ENCODE assay signal across 15 mouse cellular contexts in the genomic region with DNA sequence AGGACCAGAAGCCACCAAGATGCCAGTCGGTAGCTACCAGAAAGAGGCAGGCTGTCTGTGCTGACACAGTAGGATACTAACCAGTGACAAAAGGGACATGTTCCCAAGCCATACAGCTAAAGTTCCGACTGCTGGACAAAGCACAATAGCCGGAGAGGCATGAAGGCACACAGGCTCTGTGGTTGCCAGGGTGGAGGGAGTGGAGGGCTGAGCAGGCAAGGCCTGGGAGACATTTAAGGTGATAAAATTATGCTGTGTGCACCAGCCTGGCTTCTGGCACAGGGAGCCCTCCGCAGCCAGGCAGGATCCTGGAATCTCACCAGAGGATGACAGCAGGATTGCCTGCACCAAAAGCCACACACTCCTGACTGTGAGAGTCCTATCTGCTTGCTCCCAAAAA.
DNase-seq lines count a peak whose midpoint lies in the region; ATAC-seq and TF ChIP-seq lines count a peak whose summit lies in the region.
"Had no signal": no experiment of that assay in that cellular context is flagged by ENCODE, and none has a peak within 500 bp of the region (broad histone marks: within the 10 kb centered on the region; RNA-seq: fewer than 3 reads in every experiment).

No protein-coding gene starts in this region.

- no peak for TF ChIP-seq CTCF in cerebellum, adult 2 months (IDR thresholded peaks at IDR 0.05; ENCODE audit: borderline replicate concordance, insufficient read depth, low read depth, low read length)

- H3K27ac ChIP-seq in cerebellum, adult 2 months (ENCODE audit: insufficient read depth, low read length), result no peak overlapping the region
- H3K27ac ChIP-seq in midbrain, embryonic 16.5 days (ENCODE audit: low read length), result no peak overlapping the region
- no peak overlapping the region for H3K27ac ChIP-seq in midbrain, embryonic 13.5 days
- peak overlapping the region; percentile 27; the same call in 1 of the 2 replicates for H3K27ac ChIP-seq in hindbrain, embryonic 14.5 days
- no peak overlapping the region for H3K27ac ChIP-seq in neural tube, embryonic 12.5 days
- no peak overlapping the region for H3K27ac ChIP-seq in embryonic facial prominence, embryonic 10.5 days (replicated peaks)
- H3K27ac ChIP-seq in intestine, embryonic 15.5 days, result no peak overlapping the region
- H3K27ac ChIP-seq: gastrocnemius, adult 2 months; heart, embryonic 15.5 days; left cerebral cortex, adult 2 months; liver, embryonic 12.5 days had no signal

- WGBS in cerebellum, adult 2 months, result 8% methylated on average over 4 of the region's 4 CpGs
- 16% methylated on average over 4 of the region's 4 CpGs for WGBS in midbrain, embryonic 16.5 days
- 26% methylated on average over 4 of the region's 4 CpGs for WGBS in midbrain, embryonic 13.5 days
- WGBS in hindbrain, embryonic 14.5 days, result 16% methylated on average over 4 of the region's 4 CpGs
- 27% methylated on average over 4 of the region's 4 CpGs for WGBS in neural tube, embryonic 12.5 days
- 56% methylated on average over 4 of the region's 4 CpGs for WGBS in embryonic facial prominence, embryonic 10.5 days
- WGBS in intestine, embryonic 15.5 days, result 65% methylated on average over 4 of the region's 4 CpGs

- no peaks in the 10 kb centered on the region for H3K9me3 ChIP-seq in midbrain, embryonic 16.5 days (replicated peaks; ENCODE audit: control insufficient read depth, low read length, poor library complexity, severe bottlenecking)
- no peaks in the 10 kb centered on the region for H3K9me3 ChIP-seq in midbrain, embryonic 13.5 days
- H3K9me3 ChIP-seq in hindbrain, embryonic 14.5 days (ENCODE audit: control insufficient read depth, low read length), result no peaks in the 10 kb centered on the region
- no peaks in the 10 kb centered on the region for H3K9me3 ChIP-seq in neural tube, embryonic 12.5 days
- no peaks in the 10 kb centered on the region for H3K9me3 ChIP-seq in embryonic facial prominence, embryonic 10.5 days
- H3K9me3 ChIP-seq in intestine, embryonic 15.5 days, result no peaks in the 10 kb centered on the region
- H3K9me3 ChIP-seq: heart, embryonic 15.5 days; liver, embryonic 12.5 days had no signal

- peak; percentile 19 to 22 for DNase-seq in cerebellum, adult 2 months
- DNase-seq in cerebellum, adult 11-12 months, result no peak
- peak; percentile 30 for DNase-seq in hindbrain, embryonic 14.5 days (ENCODE audit: low spot score)
- DNase-seq in embryonic facial prominence, embryonic 10.5 days (ENCODE audit: low spot score), result no peak
- DNase-seq: gastrocnemius, adult 2 months; kidney, adult 11 months; lung, postnatal 4 days; spleen, adult 18-20 months had no signal

- no peak for TF ChIP-seq POLR2A in cerebellum, adult 2 months (IDR thresholded peaks at IDR 0.05; ENCODE audit: borderline replicate concordance, insufficient read depth, low read length)

- no peak overlapping the region for H3K4me3 ChIP-seq in cerebellum, adult 2 months (replicated peaks; ENCODE audit: insufficient read depth, low read depth, low read length)
- no peak overlapping the region for H3K4me3 ChIP-seq in midbrain, embryonic 16.5 days (ENCODE audit: low read depth, low read length)
- no peak overlapping the region for H3K4me3 ChIP-seq in midbrain, embryonic 13.5 days (replicated peaks)
- H3K4me3 ChIP-seq in hindbrain, embryonic 14.5 days (replicated peaks; ENCODE audit: low read length), result no peak overlapping the region
- H3K4me3 ChIP-seq in neural tube, embryonic 12.5 days, result no peak overlapping the region
- no peak overlapping the region for H3K4me3 ChIP-seq in embryonic facial prominence, embryonic 10.5 days
- no peak overlapping the region for H3K4me3 ChIP-seq in intestine, embryonic 15.5 days (replicated peaks)
- H3K4me3 ChIP-seq: gastrocnemius, adult 2 months; heart, embryonic 15.5 days; left cerebral cortex, adult 2 months; liver, embryonic 12.5 days had no signal

- no peak overlapping the region for H3K4me2 ChIP-seq in midbrain, embryonic 16.5 days (ENCODE audit: low read length)
- H3K4me2 ChIP-seq in midbrain, embryonic 13.5 days (replicated peaks), result no peak overlapping the region
- no peak overlapping the region for H3K4me2 ChIP-seq in hindbrain, embryonic 14.5 days (replicated peaks)
- H3K4me2 ChIP-seq in neural tube, embryonic 12.5 days (replicated peaks), result no peak overlapping the region
- no peak overlapping the region for H3K4me2 ChIP-seq in intestine, embryonic 15.5 days (replicated peaks)
- H3K4me2 ChIP-seq: heart, embryonic 15.5 days; liver, embryonic 12.5 days had no signal

- peaks cover 6% of the 10 kb centered on the region; the same call in 1 of the 2 replicates for H3K4me1 ChIP-seq in cerebellum, adult 2 months (ENCODE audit: control insufficient read depth, insufficient read depth, low read length)
- no peaks in the 10 kb centered on the region for H3K4me1 ChIP-seq in midbrain, embryonic 16.5 days (ENCODE audit: control insufficient read depth, insufficient read depth, low read length)
- peaks cover 4% of the 10 kb centered on the region; the same call in 1 of the 2 replicates for H3K4me1 ChIP-seq in midbrain, embryonic 13.5 days (replicated peaks)
- H3K4me1 ChIP-seq in hindbrain, embryonic 14.5 days (replicated peaks; ENCODE audit: control insufficient read depth, insufficient read depth, low read length), result no peaks in the 10 kb centered on the region
- H3K4me1 ChIP-seq in neural tube, embryonic 12.5 days, result no peaks in the 10 kb centered on the region; the same call in 1 of the 2 replicates
- no peaks in the 10 kb centered on the region for H3K4me1 ChIP-seq in embryonic facial prominence, embryonic 10.5 days
- H3K4me1 ChIP-seq in intestine, embryonic 15.5 days (replicated peaks), result no peaks in the 10 kb centered on the region
- H3K4me1 ChIP-seq: heart, embryonic 15.5 days; liver, embryonic 12.5 days had no signal

- 0 out of 2 replicates have a peak overlapping the region, but pooled peaks have one; percentile 21 for H3K9ac ChIP-seq in midbrain, embryonic 16.5 days (ENCODE audit: low read depth, low read length)
- no peak overlapping the region for H3K9ac ChIP-seq in midbrain, embryonic 13.5 days (replicated peaks)
- no peak overlapping the region for H3K9ac ChIP-seq in hindbrain, embryonic 14.5 days
- no peak overlapping the region for H3K9ac ChIP-seq in neural tube, embryonic 12.5 days
- H3K9ac ChIP-seq in intestine, embryonic 15.5 days, result no peak overlapping the region
- H3K9ac ChIP-seq: heart, embryonic 15.5 days; liver, embryonic 12.5 days had no signal

- no peaks in the 10 kb centered on the region for H3K36me3 ChIP-seq in midbrain, embryonic 16.5 days (ENCODE audit: control insufficient read depth, insufficient read depth, low read length)
- no peaks in the 10 kb centered on the region for H3K36me3 ChIP-seq in midbrain, embryonic 13.5 days
- no peaks in the 10 kb centered on the region for H3K36me3 ChIP-seq in hindbrain, embryonic 14.5 days (replicated peaks; ENCODE audit: control insufficient read depth, insufficient read depth)
- H3K36me3 ChIP-seq in neural tube, embryonic 12.5 days, result no peaks in the 10 kb centered on the region
- H3K36me3 ChIP-seq in embryonic facial prominence, embryonic 10.5 days (replicated peaks), result no peaks in the 10 kb centered on the region
- no peaks in the 10 kb centered on the region for H3K36me3 ChIP-seq in intestine, embryonic 15.5 days
- H3K36me3 ChIP-seq: heart, embryonic 15.5 days; liver, embryonic 12.5 days had no signal

- no peaks in the 10 kb centered on the region for H3K27me3 ChIP-seq in cerebellum, adult 2 months (ENCODE audit: control insufficient read depth, insufficient read depth, low read length)
- no peaks in the 10 kb centered on the region for H3K27me3 ChIP-seq in midbrain, embryonic 16.5 days (ENCODE audit: control insufficient read depth, insufficient read depth, low read depth, low read length)
- H3K27me3 ChIP-seq in midbrain, embryonic 13.5 days, result no peaks in the 10 kb centered on the region
- H3K27me3 ChIP-seq in hindbrain, embryonic 14.5 days (ENCODE audit: control insufficient read depth, insufficient read depth, low read length), result no peaks in the 10 kb centered on the region
- no peaks in the 10 kb centered on the region for H3K27me3 ChIP-seq in neural tube, embryonic 12.5 days (replicated peaks)
- no peaks in the 10 kb centered on the region for H3K27me3 ChIP-seq in embryonic facial prominence, embryonic 10.5 days (replicated peaks; ENCODE audit: low read depth, poor library complexity, severe bottlenecking)
- no peaks in the 10 kb centered on the region for H3K27me3 ChIP-seq in intestine, embryonic 15.5 days (replicated peaks)
- H3K27me3 ChIP-seq: heart, embryonic 15.5 days; liver, embryonic 12.5 days had no signal

- no peak for ATAC-seq in midbrain, embryonic 16.5 days
- ATAC-seq in midbrain, embryonic 13.5 days, result no peak
- peak; percentile 79; the same call in 1 of the 2 replicates for ATAC-seq in hindbrain, embryonic 14.5 days (ENCODE audit: low FRiP score)
- ATAC-seq in neural tube, embryonic 12.5 days (ENCODE audit: low FRiP score, low read depth), result peak; percentile 48; the same call in 1 of the 2 replicates
- no peak for ATAC-seq in intestine, embryonic 15.5 days
- ATAC-seq: liver, embryonic 12.5 days had no signal

Comparison
In these comparisons a context has a peak if more than half of its experiments do, and no peak if none do; other contexts are left out.
1. DNase-seq: peak in cerebellum, adult 2 months (2 of 2) and hindbrain, embryonic 14.5 days (single experiment); none in cerebellum, adult 11-12 months (single experiment) and embryonic facial prominence, embryonic 10.5 days (single experiment).
2. ATAC-seq: peak in hindbrain, embryonic 14.5 days (single experiment) and neural tube, embryonic 12.5 days (single experiment); none in midbrain, embryonic 16.5 days (single experiment), midbrain, embryonic 13.5 days (single experiment) and intestine, embryonic 15.5 days (single experiment).